Mouse (Mus musculus): ENCODE data around the gene A930018P22Rik. TPM values are rescaled to one million over a fixed set of nuclear protein-coding genes. Genes with fewer than 3 reads are reported as not detected.

The A930018P22Rik gene
- not detected in 2 replicates for polyA plus RNA-seq (2012; rRNA removed)

DNA sequence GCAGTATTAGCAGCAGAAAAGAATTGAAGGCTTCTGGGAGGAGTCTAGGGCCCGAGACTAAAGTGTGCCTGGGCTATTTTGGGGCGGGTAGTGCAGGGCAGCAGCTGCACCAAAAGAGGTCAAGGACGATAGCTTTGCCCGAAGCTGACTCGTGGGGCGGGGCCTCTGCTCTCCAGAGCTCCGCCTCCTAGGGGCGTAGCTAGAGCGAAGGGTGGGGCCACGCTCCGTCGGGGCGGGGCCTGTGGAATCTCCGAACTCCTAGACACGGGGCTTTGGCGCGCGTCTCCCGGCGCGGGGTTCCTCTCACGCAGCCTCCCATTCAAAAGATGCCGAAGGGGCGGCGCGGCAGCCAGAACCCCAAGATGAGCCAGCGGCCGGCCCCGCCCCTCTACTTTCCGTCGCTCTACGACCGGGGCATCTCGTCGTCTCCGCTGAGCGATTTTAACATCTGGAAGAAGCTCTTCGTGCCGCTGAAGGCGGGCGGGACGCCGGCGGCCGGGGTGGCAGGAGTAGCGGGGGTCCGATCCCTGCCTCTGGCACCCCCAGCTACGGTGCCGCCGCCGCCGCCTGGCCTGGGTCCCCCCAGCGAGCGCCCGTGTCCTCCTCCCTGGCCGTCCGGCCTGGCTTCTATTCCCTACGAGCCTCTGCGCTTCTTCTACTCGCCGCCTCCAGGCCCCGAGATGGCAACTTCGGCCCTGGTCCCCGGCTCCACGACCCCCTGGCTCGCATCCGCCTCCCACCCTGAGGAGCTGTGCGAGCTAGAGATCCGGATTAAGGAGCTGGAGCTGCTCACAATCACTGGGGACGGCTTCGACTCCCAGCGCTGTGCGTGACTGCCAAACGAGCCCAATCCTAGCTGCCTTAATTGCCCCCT is at the start of gene A930018P22Rik:
TSS of gene A930018P22Rik (plus strand) at position 265 of the 874 bp plus-strand sequence.

DNA sequence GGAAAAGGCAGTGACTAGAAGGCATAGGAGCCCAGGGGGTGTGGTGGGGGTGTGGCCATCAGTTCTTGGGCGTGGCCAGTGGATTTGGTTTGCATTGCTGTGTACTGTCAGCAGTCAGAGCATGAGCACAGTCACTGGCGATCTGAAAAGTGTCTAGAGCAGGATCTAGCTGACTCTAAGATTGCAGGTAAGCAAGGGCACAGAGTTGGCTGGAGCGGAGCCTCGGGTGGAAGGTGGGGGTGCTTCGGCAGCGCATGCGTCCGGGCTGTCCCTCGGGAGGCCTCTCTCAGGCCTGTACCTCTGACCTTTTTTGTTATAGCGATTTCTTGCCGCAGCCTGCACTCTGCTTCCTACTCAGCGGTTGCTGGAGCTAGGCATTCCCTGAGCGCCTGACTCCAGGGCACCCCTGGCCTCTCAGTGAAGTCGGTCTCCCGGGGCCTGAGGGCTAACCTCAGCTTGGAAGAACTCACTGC is 26.8 kb upstream of the A930018P22Rik start, which contains the start of gene Cd59a:
TSS of gene Cd59a (plus strand) at position 61 of the 473 bp plus-strand sequence.

Other genes with a start within 250 kb of the A930018P22Rik start
- gene Lmo2, start 164.8 kb upstream of the A930018P22Rik start, polyA plus RNA-seq (2012; rRNA removed): 33.1 and 71.1 TPM in 2 replicates
- gene Fbxo3, start 95.0 kb upstream of the A930018P22Rik start, polyA plus RNA-seq (2012; rRNA removed): 35.9 and 43.6 TPM in 2 replicates
- not detected in 2 replicates for gene 4931422A03Rik, start 94.4 kb upstream of the A930018P22Rik start, polyA plus RNA-seq (2012; rRNA removed)
- 0.11 and 0.16 TPM in 2 replicates for gene Gm10912, start 56.9 kb upstream of the A930018P22Rik start, polyA plus RNA-seq (2012; rRNA removed)
- gene Gm10799, start 54.2 kb upstream of the A930018P22Rik start, polyA plus RNA-seq (2012; rRNA removed): not detected in 2 replicates
- gene Cd59b, start 52.9 kb upstream of the A930018P22Rik start, polyA plus RNA-seq (2012; rRNA removed): 2.9 and 4.1 TPM in 2 replicates
- 11.1 and 22.0 TPM in 2 replicates for gene Cd59a, start 27.0 kb upstream of the A930018P22Rik start, polyA plus RNA-seq (2012; rRNA removed)

All from central nervous system, embryonic 11.5 days (tissue).